Mouse (Mus musculus) heart, embryonic 14.5 days (tissue): ENCODE measurements at regions not wholly inside any gene's neighbourhood (a gene's known extent, or its start where the extent isn't known, plus 50 kb on each side); places are given as distances from the start of the nearest gene placed in this dataset.
A peak's percentile ranks its signal among the peaks of the same experiment; 100 is the strongest.

Experiments used
- ATAC-seq: fragments of 200-750 bp; cut with Nextera tagmentation; 2 replicates; pipeline ENCODE4 v1.8.0; 2017; ENCODE audit warnings: low read depth, moderate TSS enrichment; ENCODE audit not compliant: insufficient number of reproducible peaks, insufficient read depth, low FRiP score
- H3K27ac ChIP-seq, 2 experiments: fragments of 200-500 bp in 1 of 2; fragments of 300-500 bp in 1 of 2; sonication (generic) in 1 of 2; replicated peaks in 1 of 2; 2 replicates each; pipeline ENCODE4 v1.5.1; 2012 to 2014; ENCODE audit warnings: low read depth in 2 of 2, low read length in 2 of 2, control low read depth in 1 of 2, mild to moderate bottlenecking in 1 of 2, mixed read lengths in 1 of 2; ENCODE audit not compliant: control insufficient read depth in 1 of 2, insufficient read depth in 1 of 2
- H3K27me3 ChIP-seq: fragments of 300-500 bp; sonication (generic); 2 replicates; pipeline ENCODE4 v1.6.1; 2014; ENCODE audit warnings: mild to moderate bottlenecking, low read length, control low read depth; ENCODE audit not compliant: control insufficient read depth, insufficient read depth
- H3K36me3 ChIP-seq: fragments of 300-500 bp; sonication (generic); 2 replicates; pipeline ENCODE4 v1.6.1; 2014; ENCODE audit warnings: mild to moderate bottlenecking, control low read depth, low read length, mixed read lengths; ENCODE audit not compliant: control insufficient read depth, insufficient read depth
- H3K4me1 ChIP-seq, 2 experiments: fragments of 200-500 bp in 1 of 2; fragments of 300-500 bp in 1 of 2; sonication (generic) in 1 of 2; 2 replicates each; pipeline ENCODE4 v1.6.1; 2012 to 2014; ENCODE audit warnings: low read length in 2 of 2, control low read depth in 1 of 2, mixed read lengths in 1 of 2; ENCODE audit not compliant: control insufficient read depth in 2 of 2, insufficient read depth in 2 of 2
- H3K4me2 ChIP-seq: fragments of 300-500 bp; sonication (generic); 2 replicates; pipeline ENCODE4 v1.6.1; 2014; ENCODE audit warnings: mild to moderate bottlenecking, low read length
- H3K4me3 ChIP-seq, 2 experiments: fragments of 200-500 bp in 1 of 2; fragments of 300-500 bp in 1 of 2; sonication (generic) in 1 of 2; 2 replicates each; pipeline ENCODE4 v1.5.1; 2012 to 2014; ENCODE audit warnings: low read length in 2 of 2, mild to moderate bottlenecking in 2 of 2, control low read depth in 1 of 2, low read depth in 1 of 2, moderate library complexity in 1 of 2; ENCODE audit not compliant: control insufficient read depth in 1 of 2, insufficient read depth in 1 of 2
- H3K9ac ChIP-seq: fragments of 300-500 bp; sonication (generic); 2 replicates; pipeline ENCODE4 v1.6.1; 2014; ENCODE audit warnings: mild to moderate bottlenecking, low read length
- H3K9me3 ChIP-seq: fragments of 300-500 bp; sonication (generic); 2 replicates; pipeline ENCODE4 v1.6.1; 2016; ENCODE audit warnings: low read length, control low read depth; ENCODE audit not compliant: control insufficient read depth
- WGBS: fragments of 180-500 bp; shearing (Covaris S2); extraction: QIAGEN DNeasy Blood & Tissue Kit; methylation state at CpG from one replicate; pipeline ENCODE4 v1.1.7; 2014; 5-methylcytosine and 5-hydroxymethylcytosine counted together

GRCm38 (mm10) chr11:19475068-19475786 is 448.9 kb upstream of the Spred2 start:
- H3K9ac ChIP-seq: peak overlapping the region; percentile 13; the same call in 1 of the 2 replicates
- H3K36me3 ChIP-seq: no peaks in the 10 kb centered on the region
- 28% methylated on average over 18 of the region's 18 CpGs for WGBS
- H3K4me1 ChIP-seq: no peaks in the 10 kb centered on the region
- peak overlapping the region; percentile 6 to 19; a peak in 2 of 4 replicates for H3K4me3 ChIP-seq
- no peaks in the 10 kb centered on the region for H3K9me3 ChIP-seq
- no peak overlapping the region for H3K27ac ChIP-seq
- no peaks in the 10 kb centered on the region for H3K27me3 ChIP-seq
- peak overlapping the region; percentile 62 for H3K4me2 ChIP-seq
- ATAC-seq: no peak

GRCm38 (mm10) chr11:19493089-19493756 is 431.0 kb upstream of the Spred2 start:
- 72% methylated on average over 2 of the region's 2 CpGs for WGBS

GRCm38 (mm10) chr11:19521721-19522120 is 402.5 kb upstream of the Spred2 start:
- WGBS: 81% methylated on average over 3 of the region's 3 CpGs
- Histone ChIP-seq H3K4me1 (no peaks in the 10 kb centered on the region), H3K4me2 (no peak overlapping the region), H3K9ac (no peak overlapping the region), H3K4me3 (no peak overlapping the region), H3K36me3 (no peaks in the 10 kb centered on the region), H3K27ac (no peak overlapping the region), H3K9me3 (no peaks in the 10 kb centered on the region), H3K27me3 (no peaks in the 10 kb centered on the region)
- ATAC-seq: no peak

More at GRCm38 (mm10) chr11:19493089-19493756, 431.0 kb upstream of the Spred2 start:
- Histone ChIP-seq H3K4me2 (no peak overlapping the region), H3K4me1 (no peaks in the 10 kb centered on the region), H3K27ac (no peak overlapping the region), H3K9me3 (no peaks in the 10 kb centered on the region), H3K9ac (no peak overlapping the region), H3K4me3 (no peak overlapping the region), H3K27me3 (no peaks in the 10 kb centered on the region), H3K36me3 (no peaks in the 10 kb centered on the region)
- ATAC-seq: no peak

GRCm38 (mm10) chr11:19523853-19524487 is 400.2 kb upstream of the Spred2 start:
- no peaks in the 10 kb centered on the region for H3K4me1 ChIP-seq

GRCm38 (mm10) chr11:19529126-19529525 is 395.0 kb upstream of the Spred2 start:
- no peaks in the 10 kb centered on the region for H3K36me3 ChIP-seq
- no peak for ATAC-seq
- 73% methylated on average over 5 of the region's 5 CpGs for WGBS
- no peaks in the 10 kb centered on the region for H3K9me3 ChIP-seq
- H3K27ac ChIP-seq: no peak overlapping the region
- 0 out of 4 replicates have a peak, but pooled peaks cover 0 to 2% of the 10 kb centered on the region in 2 experiments for H3K4me1 ChIP-seq
- H3K4me2 ChIP-seq: no peak overlapping the region
- H3K9ac ChIP-seq: no peak overlapping the region
- no peaks in the 10 kb centered on the region for H3K27me3 ChIP-seq
- no peak overlapping the region for H3K4me3 ChIP-seq

More at GRCm38 (mm10) chr11:19523853-19524487, 400.2 kb upstream of the Spred2 start:
- no peaks in the 10 kb centered on the region for H3K9me3 ChIP-seq
- no peak overlapping the region for H3K4me2 ChIP-seq
- H3K36me3 ChIP-seq: no peaks in the 10 kb centered on the region
- no peak overlapping the region for H3K9ac ChIP-seq
- H3K27me3 ChIP-seq: no peaks in the 10 kb centered on the region
- no peak overlapping the region for H3K27ac ChIP-seq
- ATAC-seq: no peak
- H3K4me3 ChIP-seq: no peak overlapping the region
- WGBS: 66% methylated on average over 6 of the region's 6 CpGs

- WGBS: 87% methylated on average over 3 of the region's 3 CpGs
- Histone ChIP-seq H3K9ac (no peak overlapping the region), H3K4me2 (no peak overlapping the region), H3K27me3 (no peaks in the 10 kb centered on the region), H3K27ac (no peak overlapping the region), H3K9me3 (no peaks in the 10 kb centered on the region), H3K4me1 (0 out of 4 replicates have a peak, but pooled peaks cover 0 to 2% of the 10 kb centered on the region in 2 experiments), H3K36me3 (no peaks in the 10 kb centered on the region), H3K4me3 (no peak overlapping the region)
- ATAC-seq: no peak
Measured at GRCm38 (mm10) chr11:19530652-19531051, 393.5 kb upstream of the Spred2 start.

GRCm38 (mm10) chr11:19531255-19532003 is 392.7 kb upstream of the Spred2 start:
- Histone ChIP-seq H3K27me3 (no peaks in the 10 kb centered on the region), H3K36me3 (no peaks in the 10 kb centered on the region), H3K4me1 (0 out of 4 replicates have a peak, but pooled peaks cover 0 to 2% of the 10 kb centered on the region in 2 experiments), H3K9ac (no peak overlapping the region), H3K4me3 (no peak overlapping the region), H3K27ac (no peak overlapping the region), H3K4me2 (peak overlapping the region; percentile 9; the same call in 1 of the 2 replicates), H3K9me3 (no peaks in the 10 kb centered on the region)
- no peak for ATAC-seq
- WGBS: 60% methylated on average over 20 of the region's 20 CpGs
